Mouse (Mus musculus) neural tube, embryonic 14.5 days (tissue): ENCODE results near the gene Shisal2b. TPM values are rescaled to one million over a fixed set of nuclear protein-coding genes. Genes with fewer than 3 reads are reported as not detected.
"Not testable (repeated sequence)": the region's sequence is repeated elsewhere in the genome, so short reads cannot be mapped to it uniquely, and the experiment has no call there.

Experiments used
- ATAC-seq: fragments of 200-750 bp; cut with Nextera tagmentation; 2 replicates; pipeline ENCODE4 v1.8.0; 2017; ENCODE audit warnings: low read depth, mild to moderate bottlenecking, moderate TSS enrichment, moderate library complexity
- H3K27ac ChIP-seq: fragments of 300-500 bp; sonication (generic); 2 replicates; pipeline ENCODE4 v1.5.1; 2014; ENCODE audit warnings: low read depth, mild to moderate bottlenecking, control low read depth, low read length, moderate library complexity, mixed read lengths
- H3K27me3 ChIP-seq: fragments of 300-500 bp; sonication (generic); 2 replicates; pipeline ENCODE4 v1.6.1; 2014; ENCODE audit warnings: low read length; ENCODE audit not compliant: control insufficient read depth, insufficient read depth
- H3K36me3 ChIP-seq: fragments of 300-500 bp; sonication (generic); 2 replicates; pipeline ENCODE4 v1.6.1; 2014; ENCODE audit warnings: low read length, mixed read lengths; ENCODE audit not compliant: control insufficient read depth, insufficient read depth
- H3K4me1 ChIP-seq: fragments of 300-500 bp; sonication (generic); 2 replicates; pipeline ENCODE4 v1.6.1; 2014; ENCODE audit warnings: low read length; ENCODE audit not compliant: control insufficient read depth, insufficient read depth
- H3K4me2 ChIP-seq: fragments of 300-500 bp; sonication (generic); 2 replicates; pipeline ENCODE4 v1.6.1; 2014; ENCODE audit warnings: mild to moderate bottlenecking, low read depth, low read length, control low read depth
- H3K4me3 ChIP-seq: fragments of 300-500 bp; sonication (generic); 2 replicates; pipeline ENCODE4 v1.5.1; 2014; ENCODE audit warnings: low read depth, low read length, control low read depth, mixed read lengths
- H3K9ac ChIP-seq: fragments of 300-500 bp; sonication (generic); replicated peaks from 2 replicates; pipeline ENCODE4 v1.6.1; 2014; ENCODE audit warnings: low read depth, mild to moderate bottlenecking, control low read depth, low read length, mixed read lengths
- H3K9me3 ChIP-seq: fragments of 300-500 bp; sonication (generic); 2 replicates; pipeline ENCODE4 v1.6.1; 2016; ENCODE audit warnings: low read length; ENCODE audit not compliant: control insufficient read depth
- WGBS: fragments of 180-500 bp; shearing (Covaris S2); extraction: QIAGEN DNeasy Blood & Tissue Kit; methylation state at CpG from one replicate; pipeline ENCODE4 v1.1.7; 2014; 5-methylcytosine and 5-hydroxymethylcytosine counted together
- polyA plus RNA-seq: library from polyadenylated mRNA; unstranded; fragments of >200 nt; fragmentation: Nextera tagmentation; extraction: Ambion mirVana; gene quantifications from 2 replicates; pipeline ENCODE4 v1.2.1, GENCODE M21; 2014

Shisal2b gene
- 1.6 and 2.0 TPM in 2 replicates for polyA plus RNA-seq

GRCm38 (mm10) chr13:104863127-104863979 lies at the start of gene Shisal2b:
TSS of gene Shisal2b (minus strand) at chr13:104863893.
- peak; percentile 92 for ATAC-seq
- Histone ChIP-seq H3K36me3 (no peaks in the 10 kb centered on the region), H3K4me3 (peak within 1 kb of the TSS; percentile 48), H3K4me2 (peak within 1 kb of the TSS; percentile 95), H3K27me3 (peaks cover 3% of the 10 kb centered on the region; the same call in 1 of the 2 replicates), H3K4me1 (no peaks in the 10 kb centered on the region), H3K9ac (peak within 1 kb of the TSS; percentile 62), H3K27ac (no peak within 1 kb of the TSS), H3K9me3 (no peaks in the 10 kb centered on the region)
- 3% methylated on average over 36 of the region's 38 CpGs for WGBS

DNA sequence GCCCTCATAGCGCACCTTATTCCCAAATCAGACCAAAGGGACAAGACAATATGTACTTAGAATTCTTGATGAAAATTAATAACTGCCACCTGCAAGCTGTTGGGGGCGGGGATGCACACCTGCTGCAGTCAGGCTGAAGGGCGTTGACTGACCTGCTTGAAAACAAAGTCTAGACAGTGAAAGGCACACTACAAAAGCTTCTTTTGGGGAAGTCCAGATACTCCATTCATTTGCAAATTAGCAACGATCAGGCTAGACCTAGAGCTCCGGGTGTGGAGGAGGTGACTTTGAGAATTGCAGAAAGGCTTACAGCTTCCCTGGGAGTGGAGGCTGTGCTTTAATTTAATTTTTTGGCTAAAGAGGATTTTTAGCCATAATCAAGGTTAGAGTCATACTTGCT lies 47.9 kb upstream of the Shisal2b start:
- not testable (repeated sequence) for H3K9me3 ChIP-seq, H3K9ac ChIP-seq, H3K4me2 ChIP-seq, H3K4me1 ChIP-seq, H3K4me3 ChIP-seq, ATAC-seq, H3K27ac ChIP-seq, H3K36me3 ChIP-seq, H3K27me3 ChIP-seq
- 52% methylated on average over 5 of the region's 5 CpGs for WGBS

GRCm38 (mm10) chr13:104911006-104911405 lies 47.3 kb upstream of the Shisal2b start:
- H3K36me3 ChIP-seq, H3K27ac ChIP-seq, H3K4me2 ChIP-seq, H3K9me3 ChIP-seq, H3K4me3 ChIP-seq, H3K9ac ChIP-seq, H3K4me1 ChIP-seq, ATAC-seq, H3K27me3 ChIP-seq: not testable (repeated sequence)
- 87% methylated on average over 1 of the region's 1 CpGs for WGBS

- ATAC-seq = no peak
- WGBS = 58% methylated on average over 7 of the region's 7 CpGs
- Histone ChIP-seq H3K9ac (no peak overlapping the region), H3K4me2 (no peak overlapping the region), H3K4me3 (no peak overlapping the region), H3K9me3 (no peaks in the 10 kb centered on the region), H3K27me3 (no peaks in the 10 kb centered on the region), H3K36me3 (no peaks in the 10 kb centered on the region), H3K27ac (no peak overlapping the region), H3K4me1 (no peaks in the 10 kb centered on the region)
Observed at GRCm38 (mm10) chr13:104908691-104909090, 45.0 kb upstream of the Shisal2b start.

DNA sequence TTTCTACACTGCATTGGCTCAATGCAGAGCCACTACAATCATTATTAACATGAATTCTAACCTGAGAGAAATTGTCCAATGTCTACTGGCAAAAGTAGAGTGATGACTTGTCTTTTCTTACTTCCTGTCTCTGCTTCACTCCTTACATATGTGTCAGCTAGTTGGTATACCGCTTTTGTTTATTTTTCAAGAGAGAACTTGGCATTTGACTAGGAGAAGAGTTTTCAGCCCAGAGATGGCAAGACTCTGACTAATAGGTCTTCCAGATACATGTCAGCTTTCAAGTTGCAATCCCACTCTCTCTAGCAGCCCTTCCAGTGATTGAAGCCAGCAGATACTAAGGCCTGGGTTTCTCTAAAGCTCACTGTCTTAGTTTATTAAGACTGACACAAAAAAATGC lies 31.1 kb upstream of the Shisal2b start:
- Histone ChIP-seq H3K9me3 (no peaks in the 10 kb centered on the region), H3K4me1 (no peaks in the 10 kb centered on the region), H3K36me3 (no peaks in the 10 kb centered on the region), H3K27me3 (no peaks in the 10 kb centered on the region), H3K4me2 (no peak overlapping the region), H3K4me3 (no peak overlapping the region), H3K27ac (no peak overlapping the region), H3K9ac (no peak overlapping the region)
- ATAC-seq = no peak
- WGBS = 89% methylated on average over 1 of the region's 1 CpGs

DNA sequence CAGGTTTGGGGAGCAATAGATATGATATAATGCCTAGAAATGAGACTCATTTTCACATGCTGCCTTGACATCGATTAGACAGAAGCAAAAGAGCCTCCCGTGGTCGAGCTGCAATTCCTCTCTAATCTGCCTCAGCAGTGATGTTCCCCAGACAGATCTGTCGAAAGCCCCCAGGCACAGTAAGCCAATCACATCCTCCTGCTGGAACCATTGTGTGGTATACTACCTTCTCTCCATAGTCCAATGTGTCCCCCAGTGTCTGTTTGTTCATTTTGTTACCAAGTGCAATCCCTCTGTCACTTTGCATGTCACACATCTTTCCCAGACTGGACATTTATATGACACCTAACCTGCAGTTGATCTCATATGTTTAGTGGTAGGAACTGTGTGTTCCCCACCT lies 28.6 kb upstream of the Shisal2b start:
- WGBS = 71% methylated on average over 4 of the region's 4 CpGs
- ATAC-seq = no peak

DNA sequence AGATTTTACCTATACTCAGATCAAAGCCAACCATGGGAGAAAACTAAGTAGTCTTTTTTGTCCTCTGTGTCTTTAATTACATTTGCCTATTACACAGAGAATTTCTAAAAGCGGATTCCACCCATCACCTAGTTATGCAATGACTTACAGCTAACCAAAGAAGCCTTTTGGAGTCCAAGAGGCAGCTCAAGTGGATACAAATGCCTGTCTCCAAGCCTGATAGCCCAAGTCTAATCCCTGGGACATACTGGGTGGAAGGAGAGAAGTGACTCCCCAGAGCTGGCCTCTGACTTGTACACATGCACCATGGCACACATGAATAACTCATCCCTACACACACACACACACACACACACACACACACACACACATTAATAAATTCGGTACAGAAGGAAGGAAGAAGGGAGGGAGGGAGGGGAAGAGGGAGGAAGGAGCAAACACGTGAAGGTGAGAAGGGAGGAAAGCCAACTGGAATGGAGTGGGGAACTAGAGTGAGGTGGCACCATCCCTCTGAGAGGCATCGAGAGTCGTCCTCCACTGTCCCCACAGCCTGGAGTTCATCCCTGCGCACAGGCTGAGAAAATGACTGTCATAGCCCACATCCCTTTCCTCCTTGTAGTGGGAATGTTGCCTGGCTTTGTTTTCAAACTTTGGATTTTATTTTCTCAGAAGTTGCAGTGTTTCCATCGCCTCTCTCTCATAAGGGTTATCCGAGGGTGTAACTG lies 22.8 kb upstream of the Shisal2b start:
- 82% methylated on average over 8 of the region's 8 CpGs for WGBS
- H3K27ac ChIP-seq = no peak overlapping the region
- no peak overlapping the region for H3K9ac ChIP-seq
- H3K4me2 ChIP-seq = no peak overlapping the region
- no peak overlapping the region for H3K4me3 ChIP-seq
- no peaks in the 10 kb centered on the region for H3K27me3 ChIP-seq
- no peaks in the 10 kb centered on the region for H3K9me3 ChIP-seq
- no peak for ATAC-seq
- H3K36me3 ChIP-seq = no peaks in the 10 kb centered on the region
- H3K4me1 ChIP-seq = no peaks in the 10 kb centered on the region

More for the DNA sequence above, 28.6 kb upstream of the Shisal2b start:
- H3K4me2 ChIP-seq = no peak overlapping the region
- H3K4me3 ChIP-seq = no peak overlapping the region
- no peaks in the 10 kb centered on the region for H3K4me1 ChIP-seq
- no peaks in the 10 kb centered on the region for H3K36me3 ChIP-seq
- no peaks in the 10 kb centered on the region for H3K27me3 ChIP-seq
- H3K9ac ChIP-seq = no peak overlapping the region
- H3K27ac ChIP-seq = no peak overlapping the region
- no peaks in the 10 kb centered on the region for H3K9me3 ChIP-seq

DNA sequence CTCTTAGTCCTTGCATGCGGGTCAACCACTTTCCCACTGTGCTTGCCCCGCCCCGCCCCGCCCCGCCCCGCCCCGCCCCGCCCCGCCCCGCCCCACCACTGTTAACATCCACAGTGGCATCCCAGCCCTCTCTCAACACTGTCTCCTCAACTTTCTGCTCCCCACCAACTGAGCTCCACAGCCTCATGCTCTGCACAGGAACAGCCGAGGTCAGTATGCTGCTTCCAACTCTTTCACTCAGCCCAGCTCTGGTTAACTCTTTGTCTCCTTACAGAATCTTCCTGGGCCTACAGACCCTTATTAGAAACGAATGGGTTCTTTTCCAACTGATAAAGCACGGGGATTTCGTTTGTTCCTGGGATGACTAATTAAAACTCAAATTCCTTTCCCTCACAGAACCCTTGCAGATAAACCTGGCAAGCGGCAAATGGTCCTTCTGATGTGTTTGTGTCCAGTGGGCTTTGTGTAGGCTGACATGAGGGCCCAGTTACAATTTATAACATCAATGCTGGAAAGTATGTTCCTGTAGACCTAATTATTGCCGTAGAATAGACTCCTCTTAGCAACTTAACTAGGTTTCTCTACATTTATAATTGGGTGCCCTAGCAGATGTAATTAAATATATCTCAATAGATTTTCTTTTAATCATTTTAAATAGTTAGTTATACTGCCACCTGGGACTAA lies 20.0 kb upstream of the Shisal2b start:
- H3K27ac ChIP-seq = no peak overlapping the region
- H3K27me3 ChIP-seq = no peaks in the 10 kb centered on the region
- H3K9me3 ChIP-seq = no peaks in the 10 kb centered on the region
- H3K36me3 ChIP-seq = no peaks in the 10 kb centered on the region
- no peak overlapping the region for H3K9ac ChIP-seq
- no peak overlapping the region for H3K4me2 ChIP-seq
- no peaks in the 10 kb centered on the region for H3K4me1 ChIP-seq
- no peak overlapping the region for H3K4me3 ChIP-seq
- ATAC-seq = no peak
- WGBS = 29% methylated on average over 16 of the region's 16 CpGs

GRCm38 (mm10) chr13:104878508-104878907 lies 14.8 kb upstream of the Shisal2b start:
- H3K9me3 ChIP-seq = no peaks in the 10 kb centered on the region
- no peaks in the 10 kb centered on the region for H3K36me3 ChIP-seq
- H3K27me3 ChIP-seq = no peaks in the 10 kb centered on the region
- no peak for ATAC-seq
- 79% methylated on average over 4 of the region's 4 CpGs for WGBS
- H3K4me1 ChIP-seq = no peaks in the 10 kb centered on the region
- no peak overlapping the region for H3K4me2 ChIP-seq
- no peak overlapping the region for H3K9ac ChIP-seq
- no peak overlapping the region for H3K4me3 ChIP-seq
- no peak overlapping the region for H3K27ac ChIP-seq
